Mouse (Mus musculus) lung, postnatal 4 days (tissue): ENCODE measurements at regions not wholly inside any gene's neighbourhood (a gene's known extent, or its start where the extent isn't known, plus 50 kb on each side); places are given as distances from the start of the nearest gene placed in this dataset.

Experiments
- DNase-seq, 2 experiments: peaks; one replicate each; pipeline ENCODE4 v3.0.0; 2021

DNA sequence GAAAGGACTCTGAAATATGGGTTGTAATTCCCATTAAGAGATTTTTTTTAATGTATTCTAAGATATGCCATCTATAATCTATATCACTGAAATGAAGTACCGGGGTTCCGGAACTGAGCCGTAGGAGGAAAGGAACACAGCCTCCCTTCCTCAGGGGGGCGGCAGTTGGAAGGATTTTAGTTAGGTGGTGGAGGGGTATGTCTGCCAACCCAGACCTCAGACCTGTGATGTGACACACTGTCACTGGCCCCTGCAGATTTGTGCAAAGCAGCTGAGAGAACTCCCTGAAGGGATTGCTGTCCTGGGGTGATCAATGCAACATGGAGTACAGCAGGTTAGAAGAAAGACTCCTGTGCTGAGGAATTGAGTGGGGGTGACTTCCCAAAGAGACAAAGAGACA is 470.2 kb upstream of the Gulo start:
- DNase-seq = no peak

DNA sequence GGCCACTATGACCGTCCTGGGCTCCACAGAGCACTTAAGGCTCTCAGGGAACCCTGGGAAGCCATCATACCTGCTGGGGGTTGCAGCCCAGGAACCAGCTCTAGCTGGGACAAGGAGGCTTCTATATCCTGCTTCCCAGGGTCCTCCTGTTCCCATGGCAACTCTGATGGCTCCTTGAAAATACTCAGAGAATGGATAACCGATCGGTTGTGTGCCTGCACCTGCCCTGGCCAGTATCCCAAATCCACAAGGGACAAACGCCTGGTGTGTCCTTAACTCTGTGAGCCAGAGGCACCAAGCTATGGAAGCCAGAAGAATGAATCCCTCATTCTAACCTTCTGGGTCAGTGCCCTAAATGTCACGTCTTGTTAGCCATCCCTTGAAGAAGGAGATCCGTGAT is 469.6 kb upstream of the Gulo start:
- DNase-seq = no peak

DNA sequence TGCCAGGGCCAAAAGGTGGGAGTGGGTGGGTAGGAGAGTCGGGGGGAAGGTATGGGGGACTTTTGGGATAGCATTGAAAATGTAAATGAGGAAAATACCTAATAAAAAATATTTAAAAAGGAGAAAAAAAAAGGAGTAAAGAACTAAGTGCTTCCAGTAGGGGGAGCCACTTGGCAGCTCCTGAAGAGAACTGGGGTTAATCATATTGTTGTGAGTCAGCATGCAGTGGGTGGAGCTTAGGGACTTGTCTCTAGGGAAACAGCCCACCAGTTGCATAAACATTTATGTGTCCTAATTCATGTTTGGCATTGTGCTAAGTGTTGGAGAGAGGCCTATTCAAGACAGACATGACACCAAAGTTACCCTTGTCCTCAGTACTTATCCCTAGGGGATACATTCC is 466.0 kb upstream of the Gulo start:
- peak in 1 of 2 experiments; percentile 22 for DNase-seq

DNA sequence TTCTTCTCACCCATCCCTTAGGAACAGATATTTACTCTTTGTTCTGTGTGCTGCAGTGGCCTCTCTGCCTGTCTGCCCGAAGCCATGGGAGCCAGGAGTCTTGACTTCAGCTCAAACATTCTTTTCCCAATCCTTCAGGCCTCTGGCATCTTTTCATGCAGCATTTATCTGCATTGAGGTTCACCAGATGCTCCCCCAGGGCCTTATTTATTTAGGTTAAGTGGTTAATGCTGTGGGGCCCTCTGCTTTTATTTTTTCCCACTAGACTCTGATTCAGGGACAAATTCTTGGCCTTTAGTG is 464.2 kb upstream of the Gulo start:
- DNase-seq = no peak

DNA sequence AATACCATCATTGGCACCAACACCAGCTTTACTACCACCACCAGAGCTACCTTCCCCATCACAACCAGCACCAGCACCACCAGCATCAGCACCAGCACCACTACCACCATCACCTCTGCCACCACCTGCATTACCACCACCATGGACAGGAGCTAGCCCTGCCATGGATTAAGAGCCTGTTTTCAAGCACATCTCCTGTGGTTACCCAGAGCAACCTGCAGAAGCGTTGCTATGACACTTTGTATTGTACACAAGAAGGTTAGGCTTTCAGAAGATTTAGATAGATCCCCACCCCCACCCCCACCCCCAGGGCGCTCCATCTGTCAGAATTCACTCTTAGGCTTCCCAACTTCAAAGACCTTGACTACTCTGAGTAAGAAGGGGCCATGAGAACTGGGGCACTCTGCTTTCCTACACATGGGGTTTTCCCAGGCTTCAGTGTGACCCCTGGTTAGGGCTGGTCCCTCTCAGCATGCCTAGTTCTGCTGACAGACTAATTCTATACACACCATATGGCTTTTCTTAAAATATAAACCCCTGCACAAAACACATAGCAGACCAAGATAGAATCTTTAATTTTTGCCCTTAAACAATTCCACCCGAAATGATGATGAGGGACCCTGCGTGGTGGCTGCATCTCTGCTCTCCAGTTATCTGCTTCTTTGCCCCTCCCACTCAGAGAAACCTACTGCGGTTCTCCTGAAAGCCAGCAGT is 463.7 kb upstream of the Gulo start:
- DNase-seq = no peak

DNA sequence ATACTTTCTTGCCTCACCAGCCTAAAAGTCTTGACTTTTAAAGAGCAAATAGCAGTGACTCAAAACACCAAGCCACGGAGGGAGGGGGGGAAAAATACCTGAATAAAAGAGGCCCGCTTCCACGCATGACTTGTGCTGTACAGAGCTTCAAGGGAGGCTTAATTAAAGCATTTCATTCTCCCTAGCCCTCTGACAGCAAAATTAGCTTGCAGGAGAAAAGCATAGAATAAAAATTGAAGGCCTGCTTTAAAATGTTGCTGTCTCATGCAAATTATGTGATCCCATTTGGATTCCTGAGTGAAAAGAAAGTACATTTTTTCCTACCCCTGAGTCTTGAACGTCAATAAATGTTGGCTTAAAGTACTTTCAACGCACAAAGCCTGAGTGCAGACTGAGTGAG is 453.1 kb upstream of the Gulo start:
- no peak for DNase-seq

DNA sequence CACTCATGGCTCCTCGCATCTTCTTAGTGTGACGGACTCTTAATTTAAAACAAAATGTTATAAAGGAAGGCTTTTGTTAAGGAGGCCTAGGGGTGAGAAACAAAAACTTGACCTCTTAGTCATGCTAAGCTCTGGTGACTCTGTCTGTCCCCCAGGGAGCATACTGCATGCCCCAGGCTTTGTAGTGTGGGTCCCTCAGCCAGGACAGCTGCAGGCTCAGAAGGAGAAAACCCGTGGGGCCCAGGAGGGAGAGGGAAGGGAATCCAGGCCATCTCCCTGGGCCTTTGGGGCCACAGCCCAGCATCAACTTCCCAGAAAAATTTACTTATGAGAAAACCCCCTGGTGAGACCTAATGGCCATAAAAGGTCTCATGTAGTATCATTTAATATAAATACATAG is 451.8 kb upstream of the Gulo start:
- no peak for DNase-seq

DNA sequence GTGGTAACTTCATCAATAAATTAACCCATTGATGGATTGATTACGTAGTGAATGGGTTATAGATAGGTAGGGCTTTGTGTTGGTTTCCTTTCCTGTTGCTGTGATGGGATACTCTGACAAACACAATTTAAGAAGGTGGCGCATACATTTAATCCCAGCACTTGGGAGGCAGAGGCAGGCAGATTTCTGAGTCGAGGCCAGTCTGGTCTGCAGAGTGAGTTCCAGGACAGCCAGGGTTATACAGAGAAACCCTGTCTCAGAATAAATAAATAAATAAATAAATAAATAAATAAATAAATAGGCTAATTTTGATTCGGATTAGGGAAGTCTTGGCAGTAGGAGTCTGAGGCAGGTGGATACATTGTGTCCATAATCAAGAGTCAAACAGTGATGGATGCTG is 449.7 kb upstream of the Gulo start:
- DNase-seq = no peak

DNA sequence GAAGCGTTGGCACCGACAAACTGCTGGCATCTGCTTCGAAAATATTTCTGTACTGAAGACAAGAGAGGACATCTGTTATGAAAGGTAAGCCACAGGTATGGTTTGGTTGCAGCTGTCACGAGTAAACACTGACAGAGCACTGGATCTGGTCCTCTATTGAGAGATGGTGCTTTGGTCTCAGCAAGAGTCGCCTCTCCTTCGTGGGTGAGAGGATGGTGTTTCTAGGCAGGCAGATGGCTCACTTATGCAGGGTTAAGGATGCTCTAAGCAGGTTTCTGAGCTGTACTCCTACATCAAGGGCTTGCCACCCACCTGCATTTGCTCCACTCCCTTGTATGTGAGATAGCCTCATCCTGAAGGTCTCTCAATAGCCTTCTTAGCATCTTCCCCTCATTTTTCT is 448.3 kb upstream of the Gulo start:
- no peak for DNase-seq

DNA sequence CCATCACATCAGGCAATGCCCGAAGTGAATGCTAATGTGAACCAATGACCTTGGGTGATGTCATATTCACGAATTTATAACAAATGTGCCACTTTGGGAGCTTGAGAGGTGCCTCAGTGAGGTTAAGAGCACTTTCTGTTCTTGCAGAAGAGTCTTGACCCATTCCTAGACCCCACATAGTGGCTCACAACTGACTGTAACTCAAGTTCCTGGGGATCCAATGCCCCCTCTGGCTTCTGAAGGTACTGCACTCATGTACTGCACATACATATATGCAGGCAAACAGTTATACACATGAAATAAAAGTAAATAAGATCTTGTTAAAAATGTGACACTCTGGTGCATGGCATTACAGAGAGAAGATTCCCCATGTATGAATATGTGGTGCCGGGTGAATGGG is 443.8 kb upstream of the Gulo start:
- DNase-seq = no peak

DNA sequence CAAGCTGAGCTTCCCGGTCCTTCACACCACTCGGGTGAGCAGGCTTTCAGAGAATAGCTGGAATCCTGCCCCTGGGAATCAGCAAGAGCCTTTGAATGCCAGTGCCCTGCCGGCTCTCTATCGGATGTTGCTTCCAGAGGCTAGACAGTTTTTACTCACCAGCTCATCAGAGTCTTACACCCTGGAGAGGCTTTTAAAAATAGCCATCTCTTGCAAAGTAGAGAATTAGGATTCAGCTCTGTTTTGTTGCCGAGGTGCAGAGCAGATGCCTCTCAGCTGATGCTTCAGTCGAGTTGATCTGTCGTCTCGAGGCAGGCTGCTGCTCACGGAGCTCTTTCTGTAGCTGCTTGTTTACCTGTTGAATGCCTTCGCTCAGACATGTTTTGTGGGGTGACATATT is 441.3 kb upstream of the Gulo start:
- DNase-seq = no peak

DNA sequence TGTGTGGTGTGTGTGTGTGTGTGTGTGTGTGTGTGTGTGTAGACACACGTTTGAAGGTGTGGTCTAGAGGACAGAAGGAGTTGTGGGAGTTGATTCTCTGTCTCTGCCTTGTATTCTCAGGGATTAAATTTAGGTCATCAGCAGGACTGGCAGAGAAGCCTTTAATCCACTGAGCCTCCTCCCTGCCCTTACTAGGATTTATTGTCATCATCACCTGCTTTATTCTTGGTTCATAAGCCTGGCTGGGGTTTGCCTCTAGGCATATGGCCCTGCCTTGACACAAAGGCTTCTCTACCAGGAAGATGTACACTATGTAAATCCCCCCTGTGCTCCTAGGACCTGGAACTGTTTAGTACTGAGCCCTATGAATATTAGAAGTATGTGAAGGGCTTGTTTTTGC is 433.6 kb upstream of the Gulo start:
- no peak for DNase-seq

DNA sequence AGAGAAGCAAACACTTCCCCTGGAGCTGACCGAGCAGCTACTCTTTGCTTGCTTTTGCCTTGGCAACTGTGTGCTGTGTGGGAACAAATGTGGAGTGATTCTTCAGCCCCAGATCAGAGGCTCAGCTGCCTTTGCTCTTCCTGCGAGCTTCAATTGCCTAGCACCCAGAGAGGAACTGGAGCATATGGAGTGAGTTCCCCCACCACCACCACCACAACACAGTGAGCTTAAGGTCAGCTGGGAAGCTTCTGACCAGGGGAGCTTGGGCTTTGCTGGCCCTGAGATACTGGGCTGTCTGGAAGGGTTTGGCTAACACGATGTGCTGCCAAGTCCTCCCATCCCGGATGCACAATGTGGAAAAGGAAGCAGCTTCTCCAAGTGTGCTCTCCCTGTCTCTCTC is 432.8 kb upstream of the Gulo start:
- peak; percentile 5 to 56 for DNase-seq

DNA sequence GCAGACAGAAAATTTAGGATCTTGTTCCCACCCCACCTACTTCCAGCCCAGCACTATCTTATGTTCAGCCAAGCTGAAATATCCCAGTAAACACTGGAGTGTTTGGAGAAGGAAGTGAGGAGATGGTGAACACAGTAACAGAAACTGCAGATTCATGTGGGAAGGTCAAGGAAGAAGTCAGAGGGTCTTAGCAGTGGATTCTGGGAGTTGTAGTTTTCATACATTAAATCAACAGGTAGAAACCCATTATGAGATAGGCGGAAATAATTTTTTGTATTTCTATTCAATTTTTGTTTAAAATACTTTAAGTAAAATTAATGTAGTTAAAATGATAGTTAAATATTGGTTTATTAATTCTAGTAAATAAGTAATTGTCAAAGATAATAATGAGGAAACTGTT is 429.6 kb upstream of the Gulo start:
- DNase-seq = no peak

DNA sequence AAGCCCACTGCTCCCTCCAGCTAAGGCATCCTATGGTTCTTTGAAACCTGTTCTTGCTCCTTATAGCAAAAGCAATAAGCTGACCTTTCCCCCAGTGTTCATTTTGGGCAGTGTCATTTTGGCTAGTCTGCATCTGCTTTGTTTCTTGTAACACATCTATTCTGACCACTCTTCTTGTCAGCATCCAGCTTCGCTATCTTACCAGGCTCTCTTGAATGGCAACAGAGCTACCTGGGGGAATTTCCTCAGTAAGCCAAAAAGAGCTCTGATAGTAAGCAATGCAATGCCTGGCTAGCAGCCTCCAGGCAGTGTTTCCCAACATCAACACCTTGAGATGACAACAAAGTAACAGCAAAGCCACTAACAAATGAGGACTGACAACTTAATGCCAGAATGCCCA is 429.0 kb upstream of the Gulo start:
- DNase-seq = no peak

DNA sequence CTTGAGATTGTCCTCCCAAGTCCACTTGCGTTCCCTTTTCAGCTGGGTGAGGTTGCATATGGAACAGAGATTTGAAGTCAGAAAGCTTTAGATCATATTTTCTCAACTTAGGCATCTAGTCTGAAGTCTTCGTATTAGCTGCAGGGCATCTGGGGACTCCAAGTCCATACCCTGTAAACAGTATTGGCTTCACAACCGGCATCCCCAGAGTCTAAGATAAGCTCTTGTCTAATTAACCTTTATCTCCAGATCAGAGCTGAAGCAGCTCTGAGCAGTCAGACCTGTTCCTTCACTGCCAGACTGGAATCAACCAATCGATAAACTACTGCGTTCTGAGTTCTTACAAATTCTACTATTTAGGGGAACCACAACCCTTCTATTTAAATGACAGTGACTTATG is 422.6 kb upstream of the Gulo start:
- DNase-seq = no peak

DNA sequence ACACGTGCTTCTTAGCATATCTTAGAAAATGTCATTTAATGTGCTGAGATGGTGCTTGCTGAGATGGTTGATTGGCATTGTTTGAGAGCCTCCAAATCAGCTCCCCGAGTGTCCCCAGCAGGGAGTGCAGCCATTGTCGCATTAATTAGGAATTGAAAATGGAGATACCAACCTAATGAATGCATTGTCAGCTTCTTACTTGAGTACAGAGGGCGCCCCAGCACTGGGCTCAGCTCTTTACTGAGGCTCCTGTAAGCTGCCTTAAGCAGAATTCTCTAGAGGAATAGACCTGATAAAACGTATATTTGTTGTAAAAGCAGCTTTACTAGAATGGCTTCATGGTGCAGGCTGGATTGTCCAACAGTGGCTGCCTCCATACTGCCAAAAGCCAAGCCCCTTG is 415.1 kb upstream of the Gulo start:
- no peak for DNase-seq
